Mouse (Mus musculus) adrenal gland, postnatal 10 days (tissue): ENCODE results near the gene Ssbp3. TPM values are rescaled to one million over a fixed set of nuclear protein-coding genes. Genes with fewer than 3 reads are reported as not detected.
A peak's percentile ranks its signal among the peaks of the same experiment; 100 is the strongest.

ENCODE experiments used
- DNase-seq: peaks from one replicate; pipeline ENCODE4 v3.0.0; 2021; ENCODE audit warnings: mixed read lengths
- total RNA-seq, 2 experiments: library from RNA; stranded (reverse); gene quantifications; 2 replicates each; pipeline ENCODE4 v1.2.3; 2021

Ssbp3 gene
- total RNA-seq, 2 experiments from 2014 or later: 50.8 to 69.0 TPM

DNA sequence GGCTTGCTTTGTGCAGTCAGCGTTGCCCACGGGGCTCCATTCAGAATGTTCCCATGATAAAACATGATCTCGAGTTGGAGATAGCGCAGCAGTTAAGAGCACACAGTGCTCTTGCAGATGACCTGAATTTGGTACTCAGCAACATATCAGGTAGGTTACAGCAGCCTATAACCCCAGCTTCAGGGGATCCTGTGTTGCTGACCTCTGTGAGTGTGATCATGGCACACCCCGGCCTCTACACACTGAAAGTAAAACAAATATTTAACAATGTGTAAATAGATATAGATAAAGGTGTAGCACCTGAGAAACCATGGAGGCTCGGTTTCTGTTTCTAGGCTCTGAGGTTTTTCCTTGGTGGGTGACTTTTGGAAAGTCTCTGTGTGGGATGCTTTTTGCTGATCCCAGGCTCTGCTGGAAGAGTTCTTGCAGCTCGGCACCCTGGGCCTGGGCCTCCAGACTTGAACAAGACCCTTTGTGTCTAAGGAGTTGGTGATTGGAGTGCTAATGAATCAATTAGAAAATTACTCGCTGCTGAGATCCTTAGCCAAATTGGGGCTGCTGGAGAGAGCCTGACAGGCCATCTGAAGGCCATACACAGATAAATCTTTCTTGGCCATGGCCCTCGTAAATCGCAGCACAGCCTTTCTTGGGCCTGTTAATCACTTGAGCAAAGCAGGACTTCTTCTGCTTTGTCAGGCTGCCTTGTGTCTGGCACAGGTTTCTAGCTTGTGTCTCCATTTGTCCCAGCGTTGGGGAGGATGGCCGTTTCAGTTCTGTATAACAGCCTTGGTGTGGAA is 49.2 kb downstream of the Ssbp3 start:
- DNase-seq: peak; percentile 26

DNA sequence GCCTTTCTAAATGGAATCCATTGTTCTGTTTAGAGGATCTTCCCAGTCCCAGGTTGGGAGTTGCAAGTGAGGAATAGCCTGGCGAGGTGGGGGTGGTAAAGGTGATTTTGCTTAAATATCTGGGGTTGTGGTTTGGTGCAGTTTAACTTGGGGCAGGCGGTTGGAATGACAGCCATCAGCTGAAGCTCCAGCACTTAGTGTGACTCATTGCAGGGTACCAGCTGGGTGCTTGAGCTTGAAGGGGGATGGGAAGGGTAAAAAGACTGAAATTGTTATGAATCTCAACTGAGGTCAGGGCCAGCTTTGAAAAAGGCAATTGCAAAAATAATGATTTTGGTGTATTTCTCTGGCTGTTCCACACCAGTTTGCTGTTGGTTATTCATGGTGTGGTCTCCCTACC is 50.0 kb downstream of the Ssbp3 start:
- no peak for DNase-seq

DNA sequence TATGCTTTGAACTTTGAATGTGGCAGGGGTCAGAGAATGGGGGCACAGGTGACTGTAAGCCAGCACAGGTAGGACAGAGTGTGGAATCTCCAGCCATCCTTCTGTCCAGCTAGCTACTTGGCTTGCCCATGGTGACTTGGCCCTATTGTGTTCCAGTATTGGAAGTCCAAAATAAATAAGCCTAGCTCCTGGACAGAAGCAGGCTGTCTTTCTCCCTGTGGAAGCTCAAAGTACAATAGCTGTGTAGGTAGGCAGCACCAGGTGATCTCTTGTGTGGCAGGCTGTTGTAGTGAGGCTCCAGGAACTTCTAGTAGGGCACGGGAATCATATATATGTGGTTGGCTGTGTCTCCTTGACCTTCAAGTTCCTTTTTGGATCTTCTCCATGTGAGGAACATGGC is 50.8 kb downstream of the Ssbp3 start:
- no peak for DNase-seq

DNA sequence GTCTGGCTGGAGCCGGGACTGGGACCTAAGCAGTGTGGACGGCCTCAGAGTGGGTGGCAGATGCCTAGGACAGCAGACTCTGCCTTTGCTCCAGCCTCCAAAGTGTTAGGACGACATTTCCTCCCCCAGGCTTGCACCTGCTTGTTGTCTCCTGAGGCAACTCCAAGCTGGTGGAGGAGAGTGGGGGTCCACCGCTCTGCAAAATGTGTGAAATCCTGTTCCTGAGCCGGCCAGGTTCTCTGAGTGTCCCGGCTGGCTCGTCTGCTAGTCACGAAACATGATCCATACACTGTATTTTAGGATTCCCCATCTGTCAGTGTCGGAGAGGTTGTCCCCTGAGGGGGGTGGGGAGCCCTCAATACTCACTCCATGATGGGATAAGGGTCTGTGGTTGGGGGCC is 53.9 kb downstream of the Ssbp3 start:
- no peak for DNase-seq

DNA sequence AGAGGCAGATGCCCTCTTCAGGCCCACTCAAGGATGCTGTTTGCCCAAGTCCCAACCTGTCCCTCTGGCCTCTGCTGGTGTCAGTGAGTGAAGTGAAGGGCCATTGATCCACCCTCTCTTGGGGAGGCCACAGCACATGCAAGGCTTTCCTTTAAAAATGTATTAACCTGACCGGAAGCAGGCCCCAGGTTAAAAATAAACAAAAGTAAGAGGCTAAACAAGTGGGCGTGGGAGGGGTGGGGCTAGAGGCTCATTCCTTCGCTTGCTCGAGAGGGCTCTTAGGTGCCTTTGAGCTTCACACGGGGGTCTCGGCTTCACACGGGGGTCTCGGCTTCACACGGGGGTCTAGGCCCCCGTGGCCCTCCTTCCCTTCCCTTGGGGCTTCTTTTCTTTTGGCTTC is 54.5 kb downstream of the Ssbp3 start:
- no peak for DNase-seq

DNA sequence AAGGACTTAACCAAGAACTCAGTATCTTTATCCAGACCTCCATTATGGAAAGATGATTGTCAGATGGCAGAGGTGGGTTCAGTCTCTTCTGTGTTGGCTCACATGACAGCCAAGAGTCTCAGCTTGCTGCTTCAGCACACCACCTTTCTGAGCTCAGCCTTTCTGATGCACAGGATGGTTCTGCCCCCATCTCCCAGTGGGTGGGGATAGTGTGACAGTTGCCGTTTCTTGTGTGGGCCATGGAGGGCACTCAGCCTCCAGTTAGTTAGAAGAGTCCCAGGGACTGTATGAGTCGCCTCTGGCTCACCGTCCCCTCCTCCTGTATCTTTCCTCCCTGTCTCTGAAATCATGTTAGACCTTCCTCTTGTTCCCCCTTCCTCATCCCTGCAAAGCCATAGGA is 55.9 kb downstream of the Ssbp3 start:
- DNase-seq: no peak

DNA sequence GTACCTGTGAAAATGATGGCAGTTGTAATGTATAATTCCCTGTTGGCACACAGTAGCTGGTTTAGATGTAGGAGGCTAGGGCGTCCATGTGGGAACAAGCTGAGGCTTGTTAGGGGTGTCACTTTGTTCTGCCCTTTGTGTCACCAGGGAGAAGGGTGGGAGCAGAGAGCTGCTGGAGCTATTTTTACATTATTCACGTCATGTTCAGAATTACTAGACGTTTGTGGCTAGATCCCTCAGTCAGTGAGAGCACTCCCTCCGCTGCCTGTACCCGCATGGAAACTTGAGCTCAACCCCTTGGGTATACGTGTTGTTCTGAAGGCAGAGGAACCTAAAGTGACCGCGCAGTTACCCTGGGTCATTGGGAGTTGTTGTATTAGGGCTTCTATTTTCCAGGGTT is 58.4 kb downstream of the Ssbp3 start:
- no peak for DNase-seq

DNA sequence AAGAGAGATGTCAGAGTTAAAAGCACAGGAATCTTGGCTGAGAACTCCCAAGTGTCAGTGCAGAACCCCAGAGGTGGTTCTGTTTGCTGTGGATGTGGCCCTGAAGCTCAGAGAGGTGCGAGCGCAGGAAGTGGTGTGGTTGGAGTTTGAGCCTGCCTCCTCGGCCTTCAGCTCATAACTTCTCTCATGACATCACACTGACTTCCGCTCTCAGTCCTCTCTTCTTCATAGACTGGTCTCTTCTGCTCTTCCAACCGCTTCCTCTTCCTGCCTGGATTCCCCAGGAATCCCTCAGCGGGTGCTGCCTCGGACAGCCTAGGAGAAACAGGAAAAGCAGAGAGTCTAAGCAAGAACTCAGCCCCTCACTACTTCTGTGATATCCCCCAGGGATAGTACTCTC is 60.3 kb downstream of the Ssbp3 start:
- no peak for DNase-seq

DNA sequence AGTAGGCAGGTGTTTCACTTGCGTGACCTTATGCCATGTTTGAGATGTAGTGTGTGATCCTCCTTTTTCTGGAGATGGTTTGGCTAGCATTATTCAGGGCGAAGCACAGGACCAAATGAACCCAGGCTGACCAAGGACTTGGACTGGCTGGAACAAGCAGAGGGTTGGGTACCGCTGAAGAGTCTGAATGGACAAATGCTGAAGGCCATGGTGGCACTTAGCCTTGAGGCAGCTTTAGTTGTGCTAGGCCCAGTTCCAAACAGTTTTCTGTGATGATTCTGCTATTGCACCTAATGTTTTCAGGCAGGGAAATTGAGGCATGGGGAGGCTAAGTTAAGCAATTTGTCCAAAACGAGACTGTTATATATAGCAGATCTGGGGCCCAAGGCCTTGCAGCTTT is 61.6 kb downstream of the Ssbp3 start:
- no peak for DNase-seq

DNA sequence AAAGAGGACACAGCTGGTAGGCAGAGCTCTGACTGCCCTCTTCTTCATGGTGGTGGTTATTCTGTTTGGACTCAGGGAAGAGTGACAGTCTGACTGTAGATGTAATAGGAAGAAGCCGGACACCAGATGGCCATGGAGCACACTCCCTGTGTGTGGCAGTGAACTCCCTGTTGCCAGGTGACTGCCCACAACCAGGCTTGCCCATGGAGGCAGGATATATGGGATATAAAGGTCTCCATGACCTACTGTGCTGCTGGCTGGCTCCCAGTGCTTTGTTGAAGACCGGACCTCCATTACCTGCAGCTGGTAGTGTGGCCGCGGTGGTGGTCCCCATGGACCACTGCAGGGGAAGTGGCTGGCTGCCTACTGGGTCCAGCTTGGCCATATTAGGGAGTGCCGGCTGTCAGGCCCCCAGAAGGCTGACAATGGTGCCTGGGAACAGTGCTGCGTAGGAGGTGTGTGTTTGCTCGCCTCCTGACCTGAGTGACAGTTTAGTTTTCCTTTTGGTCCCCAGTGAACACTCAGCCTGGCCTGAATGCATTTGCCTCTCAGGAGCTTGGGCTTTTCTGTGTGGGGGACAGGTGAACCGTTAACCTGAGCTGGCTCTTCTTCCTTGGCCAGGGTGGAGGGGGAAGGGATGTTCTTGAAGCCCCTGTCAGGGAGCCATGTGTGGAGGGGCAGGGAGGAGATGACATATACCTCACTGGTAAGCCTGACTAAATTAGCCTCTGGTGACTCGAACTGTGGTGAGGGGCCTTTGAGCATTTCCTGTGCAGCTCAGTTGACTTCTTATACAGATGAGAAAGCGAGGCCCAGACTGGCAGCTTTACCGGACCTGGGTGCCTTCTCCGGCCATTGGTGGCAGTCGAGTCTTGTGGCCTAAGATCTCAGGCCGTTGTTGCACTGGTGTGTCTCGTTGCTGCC is 62.2 kb downstream of the Ssbp3 start:
- DNase-seq: no peak

DNA sequence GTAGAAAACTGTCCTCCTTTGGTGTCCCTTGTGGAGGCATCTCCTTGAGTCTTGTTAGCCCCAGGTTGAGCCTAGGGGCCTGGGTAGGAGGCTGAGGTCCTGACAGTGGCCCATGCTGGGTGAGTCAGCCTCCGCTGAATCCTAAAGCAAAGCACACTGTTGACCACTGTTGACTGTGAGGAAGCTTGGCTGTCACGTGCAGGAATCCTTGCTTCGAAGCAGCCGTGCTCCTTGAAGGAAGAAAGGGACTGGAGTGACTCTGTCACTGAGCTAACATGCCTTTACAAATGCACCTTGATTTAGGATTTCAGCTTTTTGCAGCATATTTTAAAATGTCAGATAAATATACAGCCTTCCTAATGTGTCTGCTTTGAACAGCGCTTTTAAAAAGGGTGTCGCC is 64.8 kb downstream of the Ssbp3 start:
- no peak for DNase-seq

DNA sequence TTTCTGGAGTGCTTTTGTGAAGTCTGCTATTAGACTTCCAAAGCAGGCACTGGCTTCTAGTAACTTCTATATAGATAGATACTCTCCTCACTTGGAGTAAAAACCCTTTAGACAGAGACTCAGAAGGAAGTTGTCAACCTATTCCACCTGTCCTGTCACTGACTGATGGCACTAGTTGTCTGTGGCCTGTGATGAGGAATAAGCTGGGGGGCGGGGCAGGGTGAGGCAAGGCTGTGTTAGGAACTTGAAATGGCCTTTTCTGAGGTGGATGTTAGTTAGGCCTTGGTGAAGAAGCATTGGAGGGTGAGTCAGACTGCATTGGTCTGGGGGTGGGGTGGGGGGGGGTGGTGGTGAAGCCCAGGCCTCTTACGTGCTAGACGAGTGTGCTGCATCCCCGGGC is 65.4 kb downstream of the Ssbp3 start:
- DNase-seq: peak; percentile 64

DNA sequence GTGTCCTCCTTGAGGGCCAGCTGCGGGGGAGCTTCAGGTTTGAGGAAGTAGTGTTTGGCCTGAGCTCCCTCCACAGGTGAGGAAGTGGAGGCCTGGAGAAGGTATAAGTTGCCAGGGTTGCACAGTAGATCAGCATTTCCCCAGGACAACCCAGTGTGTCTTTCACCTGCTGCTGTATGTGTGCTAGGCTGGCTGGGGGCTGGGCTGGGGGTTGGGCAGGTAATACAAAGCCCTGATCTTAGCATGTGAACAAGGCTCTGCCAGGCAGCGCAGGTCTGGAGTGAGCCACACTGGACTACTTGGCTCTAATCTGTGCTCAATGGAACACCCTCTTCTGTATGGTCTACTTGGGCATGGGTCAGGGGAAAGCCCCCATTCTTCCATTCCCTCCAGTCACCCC is 66.1 kb downstream of the Ssbp3 start:
- no peak for DNase-seq

DNA sequence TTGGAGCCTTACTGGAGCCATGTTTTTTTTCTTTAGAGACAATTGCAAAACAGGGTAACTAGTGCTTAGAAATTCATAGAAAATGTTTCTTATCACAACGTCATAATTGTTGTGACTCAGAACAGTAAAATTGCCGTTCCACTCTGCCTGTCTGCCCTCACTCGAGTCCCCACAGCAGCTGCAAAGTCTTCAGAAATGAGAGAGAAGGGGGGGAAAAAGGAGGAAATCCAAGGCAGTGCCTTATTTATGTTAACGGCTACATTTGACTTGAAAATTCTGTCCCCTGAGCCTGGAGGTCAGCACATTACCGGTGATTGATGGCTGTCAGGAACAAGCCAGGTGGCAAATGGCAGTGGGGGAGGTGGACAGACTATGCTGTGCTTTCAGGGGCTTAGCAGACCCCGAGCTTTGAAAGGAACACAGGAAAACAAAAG is 66.7 kb downstream of the Ssbp3 start:
- DNase-seq: no peak

DNA sequence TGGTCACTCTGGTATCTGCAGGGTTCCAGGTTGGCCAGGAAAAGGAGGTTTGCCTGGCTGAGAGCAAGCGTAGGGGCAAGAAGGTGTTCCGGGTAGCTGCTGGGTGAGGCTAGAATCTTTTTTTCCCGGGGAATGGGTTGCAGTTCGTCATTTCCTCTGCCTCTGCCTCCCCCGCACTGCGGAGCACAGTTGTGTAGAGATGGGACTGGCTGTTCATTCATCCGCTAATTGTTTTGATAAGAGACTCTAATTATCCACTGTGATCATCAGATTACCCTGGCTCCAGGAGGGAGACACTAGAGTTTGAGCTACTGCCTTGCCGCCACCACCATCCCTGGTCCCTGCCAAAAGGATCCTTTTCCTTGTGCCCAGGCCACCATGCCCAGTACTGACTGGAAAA is 67.9 kb downstream of the Ssbp3 start:
- DNase-seq: no peak

DNA sequence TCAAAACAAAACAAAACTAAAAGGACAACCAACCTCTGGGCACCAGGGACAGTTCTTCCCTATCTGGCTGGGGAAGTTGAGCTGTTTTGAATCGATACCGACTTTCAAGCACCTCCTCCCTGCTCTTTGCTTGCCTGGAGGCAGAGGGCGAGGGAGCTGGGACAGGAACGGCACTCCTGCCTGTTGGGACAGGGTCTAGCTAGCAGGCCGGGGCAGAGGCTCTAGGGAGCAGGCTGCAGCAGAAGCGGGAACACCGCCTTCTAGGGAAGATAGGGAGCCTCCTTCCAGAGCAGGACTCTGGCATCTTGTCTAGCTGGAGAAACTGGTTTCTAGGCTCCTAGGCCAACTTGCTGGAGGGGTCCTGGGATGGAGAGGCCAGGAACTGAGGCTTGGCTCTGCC is 70.2 kb downstream of the Ssbp3 start:
- no peak for DNase-seq

DNA sequence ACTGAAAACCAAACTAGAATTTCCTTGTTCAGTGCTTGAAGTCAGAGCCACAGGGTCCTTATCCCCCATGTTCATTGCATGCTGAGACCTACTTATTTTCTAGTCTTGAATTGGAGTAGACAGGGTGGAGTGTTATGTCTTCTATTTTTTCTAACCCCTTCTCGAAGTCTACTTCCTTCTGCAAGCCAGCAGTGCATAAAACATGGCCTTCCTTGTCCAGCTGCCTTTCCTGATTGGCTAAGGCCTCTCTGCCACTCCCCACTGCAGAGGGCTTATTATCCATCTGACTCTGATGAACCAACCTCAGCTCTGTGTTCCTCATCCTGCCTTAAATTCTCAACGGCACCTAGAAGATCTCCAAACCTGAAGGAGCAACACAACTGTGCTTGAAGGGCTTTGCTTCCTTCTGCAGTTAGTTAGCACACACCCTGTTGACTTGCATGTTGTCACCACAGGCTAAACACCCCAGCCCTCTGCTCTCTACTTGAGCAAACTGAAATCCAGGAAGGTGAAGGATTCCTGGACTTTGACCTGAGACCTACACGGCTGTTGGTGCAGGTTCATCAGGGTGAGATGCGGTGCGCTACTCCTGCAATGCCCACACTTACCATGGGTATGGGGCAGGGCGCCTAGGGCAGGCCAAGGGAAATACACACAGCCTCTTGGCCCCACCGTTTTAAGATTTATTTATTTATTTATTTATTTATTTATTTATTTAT is 71.0 kb downstream of the Ssbp3 start:
- no peak for DNase-seq

DNA sequence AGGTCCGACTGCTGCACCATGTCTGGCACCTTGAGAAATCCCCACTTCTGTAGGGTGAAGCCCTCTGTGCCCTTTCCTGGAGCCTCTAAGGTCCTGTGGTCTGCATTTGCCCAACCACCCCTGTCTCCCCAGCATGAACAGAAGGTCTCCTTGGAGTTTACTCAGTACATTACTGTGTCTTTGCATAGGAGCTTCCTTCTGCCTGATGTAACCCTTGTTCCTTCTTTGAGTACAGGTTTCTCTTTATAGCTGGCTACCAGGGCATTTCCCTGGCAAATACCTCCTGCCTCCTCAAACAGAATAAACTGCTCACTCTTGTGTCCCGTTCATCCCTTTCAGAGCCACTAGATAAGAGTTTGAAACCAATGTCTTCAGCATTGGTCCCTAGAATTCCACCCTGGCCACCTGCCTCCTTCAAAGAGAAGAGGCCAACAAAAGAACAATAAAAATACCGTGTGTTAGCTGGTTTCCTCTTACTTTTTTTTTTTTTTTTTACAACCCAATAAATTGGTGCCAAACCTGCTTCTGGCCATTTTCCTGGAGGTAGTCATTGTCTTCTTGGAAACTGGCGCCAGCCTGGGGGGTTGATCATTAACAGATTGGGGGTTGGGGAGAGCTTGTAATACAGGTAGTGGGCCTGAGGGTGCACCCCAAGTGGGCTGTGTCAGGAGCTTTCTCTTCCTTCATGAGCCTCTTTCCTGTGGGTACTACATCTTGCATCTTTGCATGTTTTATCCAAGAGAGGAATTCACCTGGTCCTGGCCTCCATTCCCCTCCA is 72.0 kb downstream of the Ssbp3 start:
- no peak for DNase-seq

DNA sequence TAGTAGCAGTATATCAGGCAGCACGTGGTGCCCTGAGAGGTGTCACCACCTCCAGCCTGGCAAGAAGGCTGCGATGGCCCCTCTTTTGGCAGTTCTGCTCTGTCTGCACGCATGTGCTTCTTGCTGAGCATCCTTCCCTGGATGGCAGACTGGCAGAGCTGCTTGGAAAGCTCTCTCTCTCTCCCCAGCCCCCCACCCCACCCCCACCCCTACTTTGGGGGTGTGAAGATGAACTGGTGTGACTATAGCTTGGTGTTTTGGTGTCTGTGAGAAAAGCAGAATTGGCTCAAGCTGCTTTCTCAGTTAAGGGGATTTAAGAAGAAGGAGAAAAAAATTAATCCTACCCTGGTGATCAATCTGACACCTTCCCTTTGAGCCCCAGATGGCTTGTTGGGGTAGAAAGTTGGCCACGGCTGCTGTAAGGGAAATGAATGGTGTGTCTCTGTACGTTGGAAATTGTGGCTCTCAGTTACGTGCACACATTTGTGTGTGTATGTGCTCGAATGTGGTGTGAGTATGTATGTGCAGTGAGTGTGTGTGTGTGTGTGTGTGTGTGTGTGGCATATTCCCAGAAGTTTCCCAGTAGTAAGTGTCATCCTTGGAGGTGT is 73.5 kb downstream of the Ssbp3 start:
- DNase-seq: no peak

DNA sequence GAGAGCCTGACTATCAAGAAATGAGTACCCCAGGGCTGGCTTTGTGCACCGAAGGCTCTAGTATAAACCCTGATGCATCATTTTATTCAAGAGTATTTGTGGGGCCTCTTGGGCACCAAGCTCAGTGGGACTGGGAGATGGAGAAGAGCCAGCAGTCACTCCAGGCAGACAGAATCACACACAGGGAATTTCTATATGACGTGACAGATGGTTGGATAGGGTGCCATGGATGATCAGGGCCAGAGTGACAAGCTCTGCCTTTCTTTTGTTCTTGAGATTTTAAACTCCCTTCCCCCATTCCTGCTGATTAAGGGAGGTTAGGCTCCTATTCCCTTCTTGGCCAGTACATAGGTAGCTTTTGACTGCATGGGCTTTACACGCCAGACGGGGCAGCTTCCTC is 74.8 kb downstream of the Ssbp3 start:
- no peak for DNase-seq
